Mouse (Mus musculus) granulocyte monocyte progenitor cell, adult 5-6 weeks (primary cell): Measurements from ENCODE around the gene Supt6. TPM values are rescaled to one million over a fixed set of nuclear protein-coding genes. Genes with fewer than 3 reads are reported as not detected.

Experiments used
- total RNA-seq, 2 experiments: library from RNA; stranded (forward) in 1 of 2; stranded (reverse) in 1 of 2; fragments of 200-712, 200-1000 nt in 1 of 2; fragments of >200 nt in 1 of 2; fragmentation: Nextera tagmentation in 1 of 2; gene quantifications; 2 replicates each; pipeline ENCODE4 v1.2.3; 2014 to 2017

The Supt6 gene
- total RNA-seq, 2 experiments from 2014 or later: 35.2 to 39.3 TPM

Other genes with a start within 250 kb of the Supt6 start
- gene Dhrs13, start 213.7 kb downstream of the Supt6 start, total RNA-seq (2014; fragmentation: Nextera tagmentation): 7.6 and 14.0 TPM in 2 replicates
- gene Dhrs13, start 213.7 kb downstream of the Supt6 start, total RNA-seq (2017): 5.7 and 9.7 TPM in 2 replicates
- 52.3 and 54.2 TPM in 2 replicates for gene Flot2, start 208.1 kb downstream of the Supt6 start, total RNA-seq (2014; fragmentation: Nextera tagmentation)
- 57.7 and 73.4 TPM in 2 replicates for gene Flot2, start 208.1 kb downstream of the Supt6 start, total RNA-seq (2017)
- 17.8 and 18.7 TPM in 2 replicates for gene Eral1, start 165.6 kb downstream of the Supt6 start, total RNA-seq (2014; fragmentation: Nextera tagmentation)
- 27.4 and 32.0 TPM in 2 replicates for gene Eral1, start 165.6 kb downstream of the Supt6 start, total RNA-seq (2017)
- gene Fam222b, start 151.3 kb downstream of the Supt6 start, total RNA-seq (2014; fragmentation: Nextera tagmentation): 13.5 and 16.8 TPM in 2 replicates
- gene Fam222b, start 151.3 kb downstream of the Supt6 start, total RNA-seq (2017): 3.7 and 6.5 TPM in 2 replicates
- 4.9 and 7.3 TPM in 2 replicates for gene Traf4, start 80.4 kb downstream of the Supt6 start, total RNA-seq (2014; fragmentation: Nextera tagmentation)
- gene Traf4, start 80.4 kb downstream of the Supt6 start, total RNA-seq (2017): 2.8 and 3.6 TPM in 2 replicates
- gene Nek8, start 69.3 kb downstream of the Supt6 start, total RNA-seq (2014; fragmentation: Nextera tagmentation): 3.5 and 14.4 TPM in 2 replicates
- gene Nek8, start 69.3 kb downstream of the Supt6 start, total RNA-seq (2017): 5.8 and 6.1 TPM in 2 replicates
- 1.1 and 3.5 TPM in 2 replicates for gene Tlcd1, start 69.3 kb downstream of the Supt6 start, total RNA-seq (2014; fragmentation: Nextera tagmentation)
- gene Tlcd1, start 69.3 kb downstream of the Supt6 start, total RNA-seq (2017): 2.9 and 4.1 TPM in 2 replicates
- 5,451 and 5,560 TPM in 2 replicates for gene Rpl23a, start 62.4 kb downstream of the Supt6 start, total RNA-seq (2014; fragmentation: Nextera tagmentation)
- gene Rpl23a, start 62.4 kb downstream of the Supt6 start, total RNA-seq (2017): 3,079 and 3,080 TPM in 2 replicates
- 6.1 and 7.2 TPM in 2 replicates for gene Rab34, start 57.6 kb downstream of the Supt6 start, total RNA-seq (2014; fragmentation: Nextera tagmentation)
- gene Rab34, start 57.6 kb downstream of the Supt6 start, total RNA-seq (2017): 1.5 and 3.6 TPM in 2 replicates
- gene Proca1, start 52.6 kb downstream of the Supt6 start, total RNA-seq (2014; fragmentation: Nextera tagmentation): not detected in 2 replicates
- not detected in 2 replicates for gene Proca1, start 52.6 kb downstream of the Supt6 start, total RNA-seq (2017)
- 76.9 and 79.6 TPM in 2 replicates for gene Sdf2, start 241 bp downstream of the Supt6 start, total RNA-seq (2014; fragmentation: Nextera tagmentation)
- gene Sdf2, start 241 bp downstream of the Supt6 start, total RNA-seq (2017): 41.4 and 48.8 TPM in 2 replicates
- gene 2610507B11Rik, start 15.8 kb upstream of the Supt6 start, total RNA-seq (2014; fragmentation: Nextera tagmentation): 67.9 and 73.6 TPM in 2 replicates
- 70.6 and 76.0 TPM in 2 replicates for gene 2610507B11Rik, start 15.8 kb upstream of the Supt6 start, total RNA-seq (2017)
- gene BC030499, start 44.9 kb upstream of the Supt6 start, total RNA-seq (2014; fragmentation: Nextera tagmentation): 2.3 TPM in 1 of 2 replicates, not detected in the other
- not detected in 2 replicates for gene BC030499, start 44.9 kb upstream of the Supt6 start, total RNA-seq (2017)
- gene Spag5, start 55.5 kb upstream of the Supt6 start, total RNA-seq (2014; fragmentation: Nextera tagmentation): 11.9 and 25.4 TPM in 2 replicates
- gene Spag5, start 55.5 kb upstream of the Supt6 start, total RNA-seq (2017): 50.8 and 57.7 TPM in 2 replicates
- gene Aldoc, start 77.0 kb upstream of the Supt6 start, total RNA-seq (2014; fragmentation: Nextera tagmentation): 0.69 and 2.8 TPM in 2 replicates
- 0.15 TPM in 1 of 2 replicates, not detected in the other for gene Aldoc, start 77.0 kb upstream of the Supt6 start, total RNA-seq (2017)
- 47.6 and 51.6 TPM in 2 replicates for gene Pigs, start 82.4 kb upstream of the Supt6 start, total RNA-seq (2014; fragmentation: Nextera tagmentation)
- 13.7 and 14.9 TPM in 2 replicates for gene Pigs, start 82.4 kb upstream of the Supt6 start, total RNA-seq (2017)
- 24.0 and 41.0 TPM in 2 replicates for gene Unc119, start 97.5 kb upstream of the Supt6 start, total RNA-seq (2014; fragmentation: Nextera tagmentation)
- gene Unc119, start 97.5 kb upstream of the Supt6 start, total RNA-seq (2017): 11.9 and 18.5 TPM in 2 replicates
- not detected in 2 replicates for gene Foxn1, start 140.6 kb upstream of the Supt6 start, total RNA-seq (2014; fragmentation: Nextera tagmentation)
- gene Foxn1, start 140.6 kb upstream of the Supt6 start, total RNA-seq (2017): not detected in 2 replicates
- gene Slc13a2, start 176.2 kb upstream of the Supt6 start, total RNA-seq (2014; fragmentation: Nextera tagmentation): not detected in 2 replicates
- not detected in 2 replicates for gene Slc13a2, start 176.2 kb upstream of the Supt6 start, total RNA-seq (2017)
- gene Slc46a1, start 219.7 kb upstream of the Supt6 start, total RNA-seq (2014; fragmentation: Nextera tagmentation): 4.2 TPM in 1 of 2 replicates, not detected in the other
- gene Slc46a1, start 219.7 kb upstream of the Supt6 start, total RNA-seq (2017): 1.9 and 2.7 TPM in 2 replicates